Mouse (Mus musculus) limb, embryonic 10.5 days (tissue): ENCODE data around the gene Dnajb2. TPM values are rescaled to one million over a fixed set of nuclear protein-coding genes. Genes with fewer than 3 reads are reported as not detected.

ENCODE experiments used
- DNase-seq: peaks from one replicate; pipeline ENCODE4 v3.0.0-alpha.2; 2017; ENCODE audit warnings: low spot score
- H3K27ac ChIP-seq: fragments of 300-500 bp; sonication (generic); 2 replicates; pipeline ENCODE4 v1.5.1; 2016; ENCODE audit warnings: mild to moderate bottlenecking
- H3K27me3 ChIP-seq: fragments of 300-500 bp; sonication (generic); 2 replicates; pipeline ENCODE4 v1.6.1; 2016; ENCODE audit warnings: low read depth, mild to moderate bottlenecking; ENCODE audit not compliant: poor library complexity, severe bottlenecking
- H3K36me3 ChIP-seq: fragments of 300-500 bp; sonication (generic); 2 replicates; pipeline ENCODE4 v1.6.1; 2016; ENCODE audit warnings: mild to moderate bottlenecking, moderate library complexity
- H3K4me1 ChIP-seq: fragments of 300-500 bp; sonication (generic); 2 replicates; pipeline ENCODE4 v1.6.1; 2016
- H3K4me3 ChIP-seq: fragments of 300-500 bp; sonication (generic); 2 replicates; pipeline ENCODE4 v1.5.1; 2016; ENCODE audit warnings: mild to moderate bottlenecking, moderate library complexity
- H3K9me3 ChIP-seq: fragments of 300-500 bp; sonication (generic); replicated peaks from 2 replicates; pipeline ENCODE4 v1.6.1; 2016; ENCODE audit warnings: mild to moderate bottlenecking
- WGBS: fragments of 180-500 bp; shearing (Covaris S2); methylation state at CpG from one replicate; pipeline ENCODE4 v1.1.7; 2016; 5-methylcytosine and 5-hydroxymethylcytosine counted together
- polyA plus RNA-seq: library from polyadenylated mRNA; unstranded; fragments of >200 nt; fragmentation: Nextera tagmentation; extraction: Ambion mirVana; gene quantifications from 2 replicates; pipeline ENCODE4 v1.2.1, GENCODE M21; 2016

Gene Dnajb2
- polyA plus RNA-seq, 1 experiment from 2014 or later = 29.9 TPM

DNA sequence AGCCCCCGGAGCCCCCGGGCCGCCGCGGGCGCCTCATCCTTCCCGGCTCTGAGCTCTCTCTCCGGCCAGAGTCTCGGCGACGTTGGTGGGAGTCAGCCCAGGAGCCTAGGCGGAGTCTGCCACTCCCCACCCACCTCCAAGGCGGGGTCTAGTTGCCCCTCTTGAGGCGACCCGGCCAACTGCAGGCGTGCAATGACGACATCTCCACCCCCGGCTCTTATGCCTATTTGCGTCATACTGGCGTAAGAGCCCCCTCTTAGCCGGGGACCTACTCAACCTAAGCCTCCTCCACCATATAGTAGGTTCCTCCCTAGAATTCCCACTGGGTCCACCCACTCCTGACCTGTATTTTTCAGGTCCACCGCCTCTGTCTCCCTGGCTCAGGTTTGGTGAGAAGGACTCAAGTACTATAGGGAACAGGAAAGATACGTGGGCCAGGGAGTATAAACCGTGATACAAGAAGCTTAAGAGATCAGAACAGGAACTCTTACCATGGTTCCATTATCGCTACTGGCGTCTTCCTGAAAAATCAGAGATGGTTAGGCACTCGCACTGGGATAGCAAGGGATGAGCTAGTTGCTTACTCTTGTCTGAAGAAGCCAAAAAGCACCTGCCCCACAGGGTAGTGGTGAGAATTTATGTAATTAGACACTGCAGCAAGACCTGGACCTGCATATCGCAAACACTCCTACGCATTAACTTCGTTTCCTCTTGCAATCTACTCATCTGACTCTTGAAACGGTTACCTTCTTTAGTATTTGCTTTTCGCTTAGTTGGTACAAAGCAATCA is 28.1 kb downstream of the Dnajb2 start, which contains the start of gene Ptprn:
Gene Ptprn (minus strand): TSS at position 412 of the 790 bp plus-strand sequence.
- Histone ChIP-seq H3K4me3 (peak within 1 kb of the TSS; percentile 33), H3K27me3 (peaks cover 58% of the 10 kb centered on the region), H3K36me3 (no peaks in the 10 kb centered on the region), H3K9me3 (no peaks in the 10 kb centered on the region), H3K27ac (no peak within 1 kb of the TSS), H3K4me1 (peaks cover 11% of the 10 kb centered on the region)
- 12% methylated on average over 32 of the region's 32 CpGs for WGBS
- DNase-seq = no peak

DNA sequence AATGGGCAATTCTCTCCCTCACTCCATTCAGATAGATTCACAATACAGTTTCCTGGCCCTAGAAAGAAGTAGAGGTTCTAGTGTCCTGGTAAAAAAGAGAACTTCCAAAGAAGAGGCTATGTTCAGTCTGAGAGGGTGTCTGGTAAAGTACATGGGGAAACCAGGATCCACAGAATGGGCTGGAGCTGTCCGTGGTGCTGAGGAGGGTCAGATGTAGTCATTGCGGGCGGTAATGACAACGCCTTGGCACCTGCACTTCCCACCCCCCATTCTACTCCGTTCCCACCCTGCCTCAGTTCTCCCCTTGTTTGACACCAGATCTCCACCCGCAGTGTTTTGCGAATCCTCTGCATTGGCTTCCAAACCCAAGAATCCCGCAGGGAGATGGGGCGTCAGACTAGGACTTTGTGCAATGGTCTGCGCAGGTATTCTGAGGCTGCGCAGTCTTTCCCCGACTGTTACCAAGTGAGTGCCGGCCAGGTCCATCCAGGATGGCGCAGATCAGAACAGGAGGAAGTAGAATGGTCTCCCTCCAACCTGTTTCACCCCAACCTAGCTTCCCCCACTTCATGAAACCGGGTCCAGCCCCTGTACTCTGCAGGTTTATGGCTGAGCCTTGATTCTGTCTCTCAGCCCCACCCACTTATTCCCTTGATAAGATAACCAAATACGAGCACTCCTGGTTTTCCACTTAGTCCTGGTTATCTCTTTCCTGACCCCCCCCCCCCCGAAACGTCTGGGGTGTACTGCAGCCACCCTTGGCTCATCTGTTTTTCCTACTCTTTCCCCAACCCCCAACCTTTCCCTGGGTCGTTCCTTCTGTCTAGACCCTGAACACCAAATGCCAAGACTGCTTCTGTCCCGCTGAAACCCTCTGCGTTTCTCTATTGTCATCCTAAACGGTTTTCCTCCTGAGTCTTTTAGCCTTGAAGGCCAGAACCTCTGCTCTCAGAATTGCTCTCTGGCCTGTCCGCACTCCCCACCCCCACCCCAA is 41.3 kb downstream of the Dnajb2 start:
- H3K27ac ChIP-seq = no peak overlapping the region
- H3K4me1 ChIP-seq = no peaks in the 10 kb centered on the region
- peak; percentile 83 for DNase-seq
- no peaks in the 10 kb centered on the region for H3K9me3 ChIP-seq
- 5% methylated on average over 23 of the region's 23 CpGs for WGBS
- H3K4me3 ChIP-seq = no peak overlapping the region
- H3K27me3 ChIP-seq = peaks cover 24% of the 10 kb centered on the region
- no peaks in the 10 kb centered on the region for H3K36me3 ChIP-seq

DNA sequence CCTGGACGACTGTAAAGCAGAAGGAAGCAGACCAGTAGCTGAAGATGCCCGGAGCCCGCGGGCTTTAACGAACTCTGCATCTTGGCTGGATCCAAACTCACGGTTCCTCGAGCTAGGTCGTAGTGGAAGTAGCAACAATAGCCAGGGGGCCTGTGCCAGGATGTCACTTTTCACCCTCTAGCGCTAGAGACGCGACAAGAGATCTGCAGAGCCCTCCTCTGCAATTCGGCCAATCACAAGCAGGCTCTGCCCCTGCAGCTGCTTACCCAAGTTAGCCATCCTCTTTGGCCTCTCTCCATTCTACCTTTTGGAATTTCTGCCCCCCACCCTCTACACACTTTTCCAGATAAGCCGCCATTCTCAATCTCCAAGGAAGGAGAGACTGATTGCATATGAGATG is 42.0 kb downstream of the Dnajb2 start, which contains the start of gene Resp18:
Gene Resp18 (minus strand): TSS at position 188 of the 400 bp plus-strand sequence.
- 6% methylated on average over 13 of the region's 13 CpGs for WGBS
- H3K27me3 ChIP-seq = peaks cover 24% of the 10 kb centered on the region
- no peak for DNase-seq
- H3K9me3 ChIP-seq = no peaks in the 10 kb centered on the region
- H3K27ac ChIP-seq = no peak within 1 kb of the TSS
- H3K4me3 ChIP-seq = no peak within 1 kb of the TSS
- no peaks in the 10 kb centered on the region for H3K4me1 ChIP-seq
- H3K36me3 ChIP-seq = no peaks in the 10 kb centered on the region

DNA sequence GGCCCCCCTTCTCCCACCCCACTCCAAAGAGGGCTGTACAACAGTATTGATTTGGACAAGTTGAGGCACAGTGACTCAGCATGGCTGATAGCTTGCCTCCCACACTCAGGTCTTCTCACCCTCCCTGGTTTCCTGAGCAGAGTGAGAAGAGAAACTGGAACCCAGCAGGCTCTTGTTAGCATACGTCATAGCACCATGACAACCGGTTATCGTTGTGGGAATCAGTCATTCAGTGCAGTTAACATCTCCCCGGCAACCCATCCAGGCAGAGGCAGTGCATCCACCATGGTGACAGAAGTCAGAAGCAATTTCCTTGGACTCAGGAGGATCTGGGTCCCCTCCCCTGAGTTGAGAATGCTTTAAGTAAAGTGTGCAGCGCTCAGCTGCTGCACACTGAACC is 46.8 kb downstream of the Dnajb2 start:
- H3K27me3 ChIP-seq = peaks cover 13% of the 10 kb centered on the region
- no peak overlapping the region for H3K27ac ChIP-seq
- 86% methylated on average over 5 of the region's 5 CpGs for WGBS
- no peaks in the 10 kb centered on the region for H3K9me3 ChIP-seq
- no peak overlapping the region for H3K4me3 ChIP-seq
- H3K36me3 ChIP-seq = no peaks in the 10 kb centered on the region
- DNase-seq = no peak
- no peaks in the 10 kb centered on the region for H3K4me1 ChIP-seq

DNA sequence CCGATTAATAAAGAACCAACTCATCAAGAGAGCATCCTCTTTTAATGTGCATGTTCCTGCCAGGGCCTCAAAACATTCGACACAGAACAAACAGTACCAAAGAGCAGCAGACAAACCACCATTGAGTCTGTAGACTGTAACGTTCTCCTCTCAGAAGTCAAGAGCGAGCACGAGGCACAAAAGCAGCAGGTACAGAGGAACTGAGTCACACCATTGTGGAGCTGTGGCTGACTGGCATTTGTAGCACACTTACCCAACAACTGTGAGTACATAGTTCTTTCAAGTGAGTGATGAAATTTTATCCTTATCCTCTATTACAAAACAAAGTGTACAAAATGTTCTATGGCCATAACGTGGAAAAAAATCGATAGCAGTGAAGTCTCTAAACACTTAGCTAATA is 48.7 kb downstream of the Dnajb2 start:
- Histone ChIP-seq H3K4me1 (peaks cover 4% of the 10 kb centered on the region; the same call in 1 of the 2 replicates), H3K27ac (no peak overlapping the region), H3K9me3 (no peaks in the 10 kb centered on the region), H3K27me3 (no peaks in the 10 kb centered on the region), H3K4me3 (no peak overlapping the region), H3K36me3 (no peaks in the 10 kb centered on the region)
- 89% methylated on average over 7 of the region's 7 CpGs for WGBS
- no peak for DNase-seq

DNA sequence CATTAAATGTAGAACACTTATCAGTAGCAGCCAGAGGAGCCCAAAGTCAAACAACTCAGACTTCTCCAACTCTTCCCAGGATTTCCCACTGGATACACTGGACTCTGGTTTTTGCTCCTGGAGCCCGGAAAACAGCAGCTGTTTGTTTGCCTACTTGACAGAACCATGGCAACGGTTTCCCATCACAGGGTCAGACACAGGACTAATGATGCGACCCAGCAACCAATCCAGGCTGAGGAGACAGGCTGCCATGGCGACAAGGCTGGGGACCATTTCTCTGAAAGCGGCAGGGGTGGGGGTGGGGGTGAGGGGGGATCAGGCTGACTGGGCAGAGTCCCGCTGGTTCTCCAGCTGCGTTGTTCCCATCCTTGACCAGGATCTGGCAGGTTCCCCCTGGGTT is 53.2 kb downstream of the Dnajb2 start:
- no peaks in the 10 kb centered on the region for H3K27me3 ChIP-seq
- DNase-seq = peak; percentile 33
- no peaks in the 10 kb centered on the region for H3K36me3 ChIP-seq
- no peaks in the 10 kb centered on the region for H3K9me3 ChIP-seq
- 19% methylated on average over 7 of the region's 7 CpGs for WGBS
- H3K4me3 ChIP-seq = no peak overlapping the region
- no peak overlapping the region for H3K27ac ChIP-seq
- peaks cover 4% of the 10 kb centered on the region; the same call in 1 of the 2 replicates for H3K4me1 ChIP-seq

DNA sequence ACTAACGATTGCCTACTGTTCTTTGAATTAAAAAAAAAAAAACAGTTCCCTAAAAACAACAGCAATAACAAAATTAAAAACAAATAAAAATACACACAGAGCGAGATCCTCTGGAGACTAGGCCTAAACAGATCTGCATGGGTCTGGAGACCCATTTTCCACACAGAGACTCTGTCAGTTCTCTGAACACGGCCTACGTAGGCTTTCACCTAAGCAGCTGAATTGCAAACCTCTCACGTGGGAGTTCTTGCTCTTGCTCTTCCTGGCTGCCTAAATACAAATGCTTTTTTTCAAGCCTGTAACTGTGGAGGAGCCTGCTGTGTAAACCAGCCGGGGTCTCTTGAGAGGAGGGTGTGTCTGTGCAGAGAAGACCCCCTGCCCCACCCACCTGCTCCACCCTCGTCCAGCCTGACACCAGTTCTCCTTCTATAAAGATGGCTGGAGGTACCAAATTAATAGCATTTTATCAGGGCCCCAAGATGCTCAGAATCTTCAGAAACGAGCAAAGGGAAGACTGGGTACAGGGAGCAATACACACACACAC is 53.8 kb downstream of the Dnajb2 start:
- 72% methylated on average over 8 of the region's 8 CpGs for WGBS

DNA sequence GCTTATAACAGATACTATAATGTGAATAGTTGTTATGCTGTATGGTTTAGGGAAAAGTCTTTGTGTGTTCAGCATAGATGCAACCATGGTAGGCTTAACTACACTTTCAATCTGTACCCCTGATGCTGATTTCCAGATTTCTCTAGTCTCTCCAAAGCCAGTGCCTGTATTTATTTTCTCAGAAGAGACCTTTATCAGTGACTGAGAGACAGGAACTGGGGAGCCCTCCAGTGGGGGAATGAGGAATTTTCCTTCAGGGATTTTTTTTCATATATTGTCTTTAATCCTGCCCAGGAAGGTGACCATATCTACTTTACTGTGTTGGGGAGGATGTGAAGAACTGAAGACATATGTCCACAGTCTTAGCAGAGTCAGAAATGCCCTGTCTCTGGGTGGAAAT is 54.4 kb downstream of the Dnajb2 start:
- H3K27me3 ChIP-seq = no peaks in the 10 kb centered on the region
- peaks cover 4% of the 10 kb centered on the region; the same call in 1 of the 2 replicates for H3K4me1 ChIP-seq
- H3K4me3 ChIP-seq = no peak overlapping the region
- H3K27ac ChIP-seq = no peak overlapping the region
- no peaks in the 10 kb centered on the region for H3K36me3 ChIP-seq
- no peaks in the 10 kb centered on the region for H3K9me3 ChIP-seq
- no peak for DNase-seq

More for the DNA sequence above, 53.8 kb downstream of the Dnajb2 start:
- DNase-seq = no peak
- no peaks in the 10 kb centered on the region for H3K27me3 ChIP-seq
- H3K36me3 ChIP-seq = no peaks in the 10 kb centered on the region
- no peaks in the 10 kb centered on the region for H3K9me3 ChIP-seq
- no peak overlapping the region for H3K27ac ChIP-seq
- H3K4me3 ChIP-seq = no peak overlapping the region
- peaks cover 4% of the 10 kb centered on the region; the same call in 1 of the 2 replicates for H3K4me1 ChIP-seq

DNA sequence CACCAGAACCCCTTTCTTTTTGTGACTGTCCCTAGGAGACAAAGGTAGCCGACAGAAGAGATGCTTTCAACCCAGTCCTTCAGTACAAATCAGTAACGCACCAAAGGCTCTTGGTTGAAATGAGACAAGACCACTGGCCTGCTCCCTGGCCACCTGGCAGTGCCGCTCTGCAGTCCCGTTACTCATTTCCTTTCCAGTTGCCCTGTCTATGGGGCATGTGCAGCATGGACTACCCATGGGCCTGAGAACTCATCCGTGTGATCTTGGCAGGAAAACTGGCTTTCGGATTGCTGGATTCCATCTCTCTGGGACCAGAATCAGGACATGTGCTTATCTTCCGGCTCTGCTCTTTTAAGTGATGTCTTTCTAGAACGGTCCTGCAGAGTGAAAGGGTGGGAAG is 55.1 kb downstream of the Dnajb2 start:
- no peaks in the 10 kb centered on the region for H3K9me3 ChIP-seq
- WGBS = 90% methylated on average over 8 of the region's 8 CpGs
- H3K36me3 ChIP-seq = no peaks in the 10 kb centered on the region
- no peak overlapping the region for H3K4me3 ChIP-seq
- H3K27ac ChIP-seq = no peak overlapping the region
- no peaks in the 10 kb centered on the region for H3K27me3 ChIP-seq
- peaks cover 4% of the 10 kb centered on the region; the same call in 1 of the 2 replicates for H3K4me1 ChIP-seq
- no peak for DNase-seq

DNA sequence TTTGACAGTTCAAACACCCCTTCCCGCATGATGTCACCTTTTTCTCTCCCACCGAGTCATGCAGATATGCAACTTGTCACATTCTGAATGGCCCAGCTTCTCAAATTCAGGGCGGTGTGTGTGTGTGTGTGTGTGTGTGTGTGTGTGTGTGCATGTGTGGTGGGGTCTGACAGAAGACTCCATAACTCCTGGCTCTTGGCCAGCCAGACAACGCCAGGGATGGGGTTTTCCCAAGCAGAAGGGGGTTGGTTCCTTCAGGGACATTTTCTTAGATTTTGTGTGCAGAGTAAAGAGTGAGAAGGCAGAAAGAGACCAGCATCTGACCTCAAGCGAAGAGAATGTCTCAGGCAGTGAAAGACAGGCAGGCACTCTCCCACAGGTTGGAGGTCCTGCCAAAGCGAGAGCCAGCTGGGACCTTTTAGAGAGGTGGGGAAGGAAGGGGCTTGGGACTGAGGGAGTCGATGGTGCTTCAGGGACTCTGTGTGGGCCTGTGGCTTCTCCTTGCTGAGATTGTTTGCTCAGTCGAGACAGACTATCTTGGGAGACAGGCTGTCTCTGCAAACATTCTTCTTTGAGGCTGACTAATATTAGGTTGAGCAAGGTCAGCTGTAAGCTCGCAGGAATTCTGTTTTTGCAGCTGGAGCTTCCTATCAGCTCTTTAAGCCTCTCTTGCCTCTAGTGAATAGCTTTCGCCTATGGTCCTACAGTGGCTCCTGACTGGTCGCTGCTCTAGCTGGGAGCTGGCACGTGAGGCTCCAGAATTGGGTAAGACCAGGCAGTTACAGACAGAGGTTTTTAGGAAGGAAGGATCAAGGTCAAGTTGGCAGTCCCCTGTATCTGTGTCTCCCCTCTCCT is 56.5 kb downstream of the Dnajb2 start:
- Histone ChIP-seq H3K4me1 (peaks cover 4% of the 10 kb centered on the region; the same call in 1 of the 2 replicates), H3K36me3 (no peaks in the 10 kb centered on the region), H3K9me3 (no peaks in the 10 kb centered on the region), H3K27me3 (no peaks in the 10 kb centered on the region), H3K27ac (no peak overlapping the region), H3K4me3 (no peak overlapping the region)
- DNase-seq = no peak
- WGBS = 63% methylated on average over 12 of the region's 12 CpGs

DNA sequence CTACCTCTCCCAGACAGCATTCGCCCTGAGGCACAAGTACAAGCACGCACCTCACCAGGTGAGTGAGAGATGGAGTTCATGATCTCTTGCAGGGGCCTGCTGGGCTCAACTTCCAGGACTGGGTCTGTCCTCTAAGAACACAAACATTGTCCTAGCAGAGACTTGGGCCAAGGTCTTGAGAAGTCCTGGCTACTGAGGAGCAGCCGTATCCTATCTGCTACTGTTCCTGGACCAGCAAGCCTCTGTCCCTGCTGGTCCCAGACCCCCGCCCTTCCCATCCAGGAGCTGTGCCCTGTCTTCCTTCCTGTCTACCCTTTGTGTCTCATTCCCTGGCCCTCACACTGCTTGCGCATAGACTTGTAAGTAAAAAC is 57.1 kb downstream of the Dnajb2 start:
- no peaks in the 10 kb centered on the region for H3K27me3 ChIP-seq

DNA sequence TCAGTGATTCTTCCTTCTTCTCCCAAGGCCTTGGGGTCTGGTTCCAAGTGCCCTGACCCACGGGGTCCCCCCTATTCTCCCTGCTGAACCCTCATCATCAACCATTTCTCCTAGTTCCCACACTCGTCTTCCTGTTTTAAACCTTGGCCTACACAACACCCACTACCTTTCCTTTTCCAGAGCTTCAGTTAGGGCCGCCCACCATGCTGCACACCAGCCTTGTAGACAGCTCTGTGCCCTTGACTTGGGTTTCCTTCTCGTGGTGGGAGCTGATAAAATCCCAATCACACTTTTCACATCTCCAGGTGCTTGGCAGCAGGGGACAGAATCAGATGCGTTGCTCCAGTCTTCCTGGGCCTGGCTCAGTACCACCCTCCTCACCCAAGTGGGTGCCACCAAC is 58.1 kb downstream of the Dnajb2 start:
- WGBS = 78% methylated on average over 5 of the region's 5 CpGs
- no peaks in the 10 kb centered on the region for H3K36me3 ChIP-seq
- no peak overlapping the region for H3K27ac ChIP-seq
- no peaks in the 10 kb centered on the region for H3K27me3 ChIP-seq
- no peaks in the 10 kb centered on the region for H3K9me3 ChIP-seq
- peaks cover 4% of the 10 kb centered on the region; the same call in 1 of the 2 replicates for H3K4me1 ChIP-seq
- DNase-seq = no peak
- no peak overlapping the region for H3K4me3 ChIP-seq

More for the DNA sequence above, 57.1 kb downstream of the Dnajb2 start:
- Histone ChIP-seq H3K36me3 (no peaks in the 10 kb centered on the region), H3K9me3 (no peaks in the 10 kb centered on the region), H3K27ac (no peak overlapping the region), H3K4me1 (peaks cover 4% of the 10 kb centered on the region; the same call in 1 of the 2 replicates), H3K4me3 (no peak overlapping the region)
- WGBS = 87% methylated on average over 5 of the region's 5 CpGs
- DNase-seq = no peak
